In the genomic region with DNA sequence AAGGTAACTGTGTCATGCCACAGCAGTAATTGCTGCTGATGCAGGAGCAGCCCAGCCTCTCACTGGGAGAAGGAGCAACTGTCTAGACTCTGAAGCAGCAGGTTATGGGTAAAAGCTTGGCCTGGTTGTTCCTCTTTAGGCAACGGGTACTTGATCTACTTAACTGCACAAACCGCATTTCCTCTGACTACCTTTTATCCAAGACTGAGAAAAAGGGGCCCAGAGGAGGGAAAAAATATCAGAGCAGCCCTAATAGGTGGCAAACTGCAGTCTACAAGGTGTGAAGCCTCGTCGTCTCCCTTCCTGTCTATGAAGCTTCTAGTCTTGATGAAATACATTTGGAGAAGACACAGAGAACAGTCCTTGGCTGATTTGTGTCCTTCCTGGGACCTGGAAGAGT, we compare ENCODE assay signal across 8 mouse cellular contexts. TPM values are rescaled to one million over a fixed set of nuclear protein-coding genes. Genes with fewer than 3 reads are reported as not detected.
DNase-seq lines count a peak whose midpoint lies in the region; ATAC-seq and TF ChIP-seq lines count a peak whose summit lies in the region.

No protein-coding gene starts in this region.

- H3K4me3 ChIP-seq in heart, embryonic 14.5 days (ENCODE audit: control insufficient read depth in 1 of 2, insufficient read depth in 1 of 2, low read depth in 1 of 2, low read length in 2 of 2) = peak overlapping the region; percentile 57 to 73
- H3K4me3 ChIP-seq in G1E (ENCODE audit: low read depth, low read length) = peak overlapping the region; percentile 79
- H3K4me3 ChIP-seq in hindbrain, embryonic 11.5 days (ENCODE audit: low read depth, low read length) = peak overlapping the region; percentile 72
- H3K4me3 ChIP-seq in midbrain, embryonic 11.5 days (ENCODE audit: low read depth, low read length) = peak overlapping the region; percentile 80

- 71% methylated on average over 4 of the region's 4 CpGs for WGBS in heart, embryonic 14.5 days
- WGBS in hindbrain, embryonic 11.5 days = 85% methylated on average over 4 of the region's 4 CpGs
- WGBS in midbrain, embryonic 11.5 days = 84% methylated on average over 4 of the region's 4 CpGs

- TF ChIP-seq CTCF in G1E (IDR thresholded peaks at IDR 0.05; ENCODE audit: low read depth, low read length) = no peak

- peaks cover 7 to 21% of the 10 kb centered on the region in 2 experiments for H3K4me1 ChIP-seq in heart, embryonic 14.5 days (ENCODE audit: control insufficient read depth in 2 of 2, insufficient read depth in 2 of 2, low read length in 2 of 2)
- H3K4me1 ChIP-seq in G1E (ENCODE audit: insufficient read depth, low read depth, low read length) = peaks cover 45% of the 10 kb centered on the region
- H3K4me1 ChIP-seq in hindbrain, embryonic 11.5 days (replicated peaks; ENCODE audit: control insufficient read depth, insufficient read depth, low read length) = no peaks in the 10 kb centered on the region
- H3K4me1 ChIP-seq in midbrain, embryonic 11.5 days (ENCODE audit: control insufficient read depth, insufficient read depth, low read length) = peaks cover 20% of the 10 kb centered on the region

- ATAC-seq in heart, embryonic 14.5 days (ENCODE audit: insufficient number of reproducible peaks, insufficient read depth, low FRiP score, low read depth) = no peak
- no peak for ATAC-seq in G1E (ENCODE audit: extremely low read depth, insufficient number of reproducible peaks, low FRiP score, poor library complexity, severe bottlenecking)
- ATAC-seq in hindbrain, embryonic 11.5 days (ENCODE audit: low FRiP score) = no peak
- ATAC-seq in midbrain, embryonic 11.5 days (ENCODE audit: low FRiP score) = no peak
- ATAC-seq in CD4-positive, CD25-positive, alpha-beta regulatory T cell, adult 4 months = no peak

- peaks cover 9% of the 10 kb centered on the region for H3K36me3 ChIP-seq in heart, embryonic 14.5 days (ENCODE audit: control insufficient read depth, insufficient read depth, low read length)
- H3K36me3 ChIP-seq in G1E (replicated peaks) = peaks cover 34% of the 10 kb centered on the region
- H3K36me3 ChIP-seq in hindbrain, embryonic 11.5 days (ENCODE audit: control insufficient read depth, insufficient read depth, low read length) = 0 out of 2 replicates have a peak, but pooled peaks cover under 1% of the 10 kb centered on the region
- no peaks in the 10 kb centered on the region for H3K36me3 ChIP-seq in midbrain, embryonic 11.5 days (ENCODE audit: control insufficient read depth, insufficient read depth, low read length)

- DNase-seq in heart, adult 8-10 months (ENCODE audit: low spot score) = no peak
- DNase-seq in G1E (ENCODE audit: low spot score) = peak; percentile 40
- no peak for DNase-seq in hindbrain, embryonic 11.5 days (ENCODE audit: low spot score)
- DNase-seq in midbrain, embryonic 11.5 days (ENCODE audit: low spot score, missing footprints) = no peak
- DNase-seq in right cerebral cortex, postnatal 4 days = no peak
- no peak for DNase-seq in thymus, postnatal 14 days

- H3K9ac ChIP-seq in heart, embryonic 14.5 days (ENCODE audit: low read length) = peak overlapping the region; percentile 78
- H3K9ac ChIP-seq in hindbrain, embryonic 11.5 days (ENCODE audit: low read depth, low read length) = peak overlapping the region; percentile 75
- peak overlapping the region; percentile 87 for H3K9ac ChIP-seq in midbrain, embryonic 11.5 days (ENCODE audit: low read length)

- H3K9me3 ChIP-seq in heart, embryonic 14.5 days (ENCODE audit: control insufficient read depth, low read length) = peaks cover 5% of the 10 kb centered on the region; the same call in 1 of the 2 replicates
- H3K9me3 ChIP-seq in G1E (replicated peaks) = no peaks in the 10 kb centered on the region
- H3K9me3 ChIP-seq in hindbrain, embryonic 11.5 days (ENCODE audit: control insufficient read depth, low read length) = no peaks in the 10 kb centered on the region
- no peaks in the 10 kb centered on the region for H3K9me3 ChIP-seq in midbrain, embryonic 11.5 days (ENCODE audit: control insufficient read depth, low read length)

- H3K27me3 ChIP-seq in heart, embryonic 14.5 days (ENCODE audit: control insufficient read depth, insufficient read depth, low read length) = no peaks in the 10 kb centered on the region
- peaks cover 9% of the 10 kb centered on the region for H3K27me3 ChIP-seq in G1E (ENCODE audit: insufficient read depth, low read length)
- no peaks in the 10 kb centered on the region for H3K27me3 ChIP-seq in hindbrain, embryonic 11.5 days (ENCODE audit: control insufficient read depth, insufficient read depth, low read length)
- H3K27me3 ChIP-seq in midbrain, embryonic 11.5 days (ENCODE audit: control insufficient read depth, insufficient read depth, low read length) = no peaks in the 10 kb centered on the region

- H3K27ac ChIP-seq in heart, embryonic 14.5 days (replicated peaks in 1 of 2; ENCODE audit: control insufficient read depth in 1 of 2, insufficient read depth in 1 of 2, low read depth in 2 of 2, low read length in 2 of 2) = peak overlapping the region; percentile 85 to 95
- H3K27ac ChIP-seq in hindbrain, embryonic 11.5 days (ENCODE audit: low read depth, low read length) = peak overlapping the region; percentile 98
- peak overlapping the region; percentile 96 for H3K27ac ChIP-seq in midbrain, embryonic 11.5 days (ENCODE audit: low read depth, low read length)

- H3K4me2 ChIP-seq in heart, embryonic 14.5 days (ENCODE audit: low read length) = peak overlapping the region; percentile 82
- H3K4me2 ChIP-seq in hindbrain, embryonic 11.5 days (replicated peaks; ENCODE audit: low read depth, low read length) = peak overlapping the region; percentile 72
- peak overlapping the region; percentile 84 for H3K4me2 ChIP-seq in midbrain, embryonic 11.5 days

RNA-seq across cellular contexts. Expression of a gene that starts 0.6 kb away (rescaled TPM):
- polyA plus RNA-seq in heart, embryonic 14.5 days (2014; fragmentation: Nextera tagmentation; extraction: Ambion mirVana) = 15.7 and 16.9 TPM in 2 replicates
- 1 to 10 TPM; 4.9 to 7.4 (median 6.7) TPM for total RNA-seq in heart, adult 8-10 months (2022)
- 3.3 and 13.2 TPM in 2 replicates for total RNA-seq in G1E (2014; fragmentation: Nextera tagmentation)
- total RNA-seq in G1E (2017) = 22.3 and 25.6 TPM in 2 replicates
- polyA plus RNA-seq in G1E (2012) = 25.0 and 27.9 TPM in 2 replicates
- polyA plus RNA-seq in hindbrain, embryonic 11.5 days (2014; fragmentation: Nextera tagmentation; extraction: Ambion mirVana) = 32.3 and 40.9 TPM in 2 replicates
- 34.5 and 40.4 TPM in 2 replicates for polyA plus RNA-seq in midbrain, embryonic 11.5 days (2014; fragmentation: Nextera tagmentation; extraction: Ambion mirVana)
- polyA plus RNA-seq in CD4-positive, CD25-positive, alpha-beta regulatory T cell, adult 4 months (2017; shearing (Covaris generic)) = 10 to 100 TPM in 1 of 2 experiments, 1 to 10 TPM in 1; 7.8 to 12.5 TPM

RNA-seq across cellular contexts. Expression of a gene that starts 17.1 kb away (rescaled TPM):
- 0.44 and 0.54 TPM in 2 replicates for polyA plus RNA-seq in heart, embryonic 14.5 days (2014; fragmentation: Nextera tagmentation; extraction: Ambion mirVana)
- 1 to 10 TPM in 1 of 4 experiments, under 1 TPM in 3; 0.19 to 1.3 (median 0.47) TPM for total RNA-seq in heart, adult 8-10 months (2022)
- total RNA-seq in G1E (2014; fragmentation: Nextera tagmentation) (0.24 and 0.38 TPM in 2 replicates), G1E (2017) (0.64 and 0.93 TPM in 2 replicates)
- 0.03 and 0.07 TPM in 2 replicates for polyA plus RNA-seq in G1E (2012)
- 0.43 TPM in 1 of 2 replicates, not detected in the other for polyA plus RNA-seq in hindbrain, embryonic 11.5 days (2014; fragmentation: Nextera tagmentation; extraction: Ambion mirVana)
- polyA plus RNA-seq in midbrain, embryonic 11.5 days (2014; fragmentation: Nextera tagmentation; extraction: Ambion mirVana) = 0.32 TPM in 1 of 2 replicates, not detected in the other
- polyA plus RNA-seq in CD4-positive, CD25-positive, alpha-beta regulatory T cell, adult 4 months (2017; shearing (Covaris generic)) = 1 to 10 TPM; 2.4 to 3.7 TPM

RNA-seq across cellular contexts. Expression of a gene that starts 23.0 kb away (rescaled TPM):
- polyA plus RNA-seq in heart, embryonic 14.5 days (2014; fragmentation: Nextera tagmentation; extraction: Ambion mirVana) = 37.8 and 40.8 TPM in 2 replicates
- 10 to 100 TPM; 72.0 to 80.4 (median 77.3) TPM for total RNA-seq in heart, adult 8-10 months (2022)
- total RNA-seq in G1E (2014; fragmentation: Nextera tagmentation) = 37.2 and 46.2 TPM in 2 replicates
- total RNA-seq in G1E (2017) = 18.8 and 22.6 TPM in 2 replicates
- polyA plus RNA-seq in G1E (2012) = 196 and 267 TPM in 2 replicates
- 14.3 and 15.6 TPM in 2 replicates for polyA plus RNA-seq in hindbrain, embryonic 11.5 days (2014; fragmentation: Nextera tagmentation; extraction: Ambion mirVana)
- polyA plus RNA-seq in midbrain, embryonic 11.5 days (2014; fragmentation: Nextera tagmentation; extraction: Ambion mirVana) = 13.3 TPM in 2 replicates
- polyA plus RNA-seq in CD4-positive, CD25-positive, alpha-beta regulatory T cell, adult 4 months (2017; shearing (Covaris generic)) = 10 to 100 TPM; 23.2 to 32.8 TPM

RNA-seq across cellular contexts. Expression of a gene that starts 26.8 kb away (rescaled TPM):
- 15.6 and 16.5 TPM in 2 replicates for polyA plus RNA-seq in heart, embryonic 14.5 days (2014; fragmentation: Nextera tagmentation; extraction: Ambion mirVana)
- 10 to 100 TPM; 15.6 to 16.6 (median 16.5) TPM for total RNA-seq in heart, adult 8-10 months (2022)
- 4.9 and 7.3 TPM in 2 replicates for total RNA-seq in G1E (2014; fragmentation: Nextera tagmentation)
- 8.0 and 12.1 TPM in 2 replicates for total RNA-seq in G1E (2017)
- 13.2 and 16.2 TPM in 2 replicates for polyA plus RNA-seq in G1E (2012)
- 7.8 and 8.5 TPM in 2 replicates for polyA plus RNA-seq in hindbrain, embryonic 11.5 days (2014; fragmentation: Nextera tagmentation; extraction: Ambion mirVana)
- polyA plus RNA-seq in midbrain, embryonic 11.5 days (2014; fragmentation: Nextera tagmentation; extraction: Ambion mirVana) = 9.2 and 11.3 TPM in 2 replicates
- polyA plus RNA-seq in CD4-positive, CD25-positive, alpha-beta regulatory T cell, adult 4 months (2017; shearing (Covaris generic)) = 1 to 10 TPM; 4.2 to 4.4 TPM

RNA-seq across cellular contexts. Expression of a gene that starts 30.9 kb away (rescaled TPM):
- polyA plus RNA-seq in heart, embryonic 14.5 days (2014; fragmentation: Nextera tagmentation; extraction: Ambion mirVana) = 0.16 and 0.89 TPM in 2 replicates
- under 1 TPM in 2 of 4 experiments, not detected in 2; 0.09 to 0.11 TPM for total RNA-seq in heart, adult 8-10 months (2022)
- 0.29 and 0.75 TPM in 2 replicates for total RNA-seq in G1E (2014; fragmentation: Nextera tagmentation)
- 0.23 and 0.38 TPM in 2 replicates for total RNA-seq in G1E (2017)
- 0.07 and 0.08 TPM in 2 replicates for polyA plus RNA-seq in G1E (2012)
- polyA plus RNA-seq in hindbrain, embryonic 11.5 days (2014; fragmentation: Nextera tagmentation; extraction: Ambion mirVana) = 0.35 and 0.80 TPM in 2 replicates
- 0.61 and 0.68 TPM in 2 replicates for polyA plus RNA-seq in midbrain, embryonic 11.5 days (2014; fragmentation: Nextera tagmentation; extraction: Ambion mirVana)
- 1 to 10 TPM in 1 of 2 experiments, under 1 TPM in 1; 0.65 to 1.1 TPM for polyA plus RNA-seq in CD4-positive, CD25-positive, alpha-beta regulatory T cell, adult 4 months (2017; shearing (Covaris generic))
